Mouse (Mus musculus) embryonic facial prominence, embryonic 13.5 days (tissue): Measurements from ENCODE around the gene Aspg. TPM values are rescaled to one million over a fixed set of nuclear protein-coding genes. Genes with fewer than 3 reads are reported as not detected.

Source experiments
- ATAC-seq: fragments of 200-750 bp; cut with Nextera tagmentation; 2 replicates; pipeline ENCODE4 v1.8.0; 2017; ENCODE audit warnings: low read depth; ENCODE audit not compliant: insufficient number of reproducible peaks, insufficient read depth, low FRiP score, low TSS enrichment
- H3K27ac ChIP-seq: fragments of 300-500 bp; sonication (generic); 2 replicates; pipeline ENCODE4 v1.5.1; 2015; ENCODE audit warnings: moderate library complexity, mild to moderate bottlenecking, inconsistent platforms
- H3K27me3 ChIP-seq: fragments of 300-500 bp; sonication (generic); 2 replicates; pipeline ENCODE4 v1.6.1; 2015; ENCODE audit warnings: mild to moderate bottlenecking, inconsistent platforms
- H3K36me3 ChIP-seq: fragments of 300-500 bp; sonication (generic); 2 replicates; pipeline ENCODE4 v1.6.1; 2015; ENCODE audit warnings: mild to moderate bottlenecking, inconsistent platforms
- H3K4me1 ChIP-seq: fragments of 300-500 bp; sonication (generic); 2 replicates; pipeline ENCODE4 v1.6.1; 2015; ENCODE audit warnings: inconsistent platforms
- H3K4me2 ChIP-seq: fragments of 300-500 bp; sonication (generic); 2 replicates; pipeline ENCODE4 v1.6.1; 2015; ENCODE audit warnings: moderate library complexity, mild to moderate bottlenecking, inconsistent platforms
- H3K4me3 ChIP-seq: fragments of 300-500 bp; sonication (generic); 2 replicates; pipeline ENCODE4 v1.5.1; 2015; ENCODE audit warnings: mild to moderate bottlenecking, inconsistent platforms
- H3K9ac ChIP-seq: fragments of 300-500 bp; sonication (generic); 2 replicates; pipeline ENCODE4 v1.6.1; 2015; ENCODE audit warnings: mild to moderate bottlenecking, inconsistent platforms
- H3K9me3 ChIP-seq: fragments of 300-500 bp; sonication (generic); 2 replicates; pipeline ENCODE4 v1.6.1; 2016; ENCODE audit warnings: inconsistent platforms
- WGBS: fragments of 180-500 bp; shearing (Covaris S2); methylation state at CpG from one replicate; pipeline ENCODE4 v1.1.7; 2015; ENCODE audit warnings: mixed read lengths; 5-methylcytosine and 5-hydroxymethylcytosine counted together
- polyA plus RNA-seq: library from polyadenylated mRNA; unstranded; fragments of >200 nt; fragmentation: Nextera tagmentation; extraction: Ambion mirVana; gene quantifications from 2 replicates; pipeline ENCODE4 v1.2.1, GENCODE M21; 2015

Aspg gene
- polyA plus RNA-seq, 1 experiment from 2014 or later = 0.60 TPM

DNA sequence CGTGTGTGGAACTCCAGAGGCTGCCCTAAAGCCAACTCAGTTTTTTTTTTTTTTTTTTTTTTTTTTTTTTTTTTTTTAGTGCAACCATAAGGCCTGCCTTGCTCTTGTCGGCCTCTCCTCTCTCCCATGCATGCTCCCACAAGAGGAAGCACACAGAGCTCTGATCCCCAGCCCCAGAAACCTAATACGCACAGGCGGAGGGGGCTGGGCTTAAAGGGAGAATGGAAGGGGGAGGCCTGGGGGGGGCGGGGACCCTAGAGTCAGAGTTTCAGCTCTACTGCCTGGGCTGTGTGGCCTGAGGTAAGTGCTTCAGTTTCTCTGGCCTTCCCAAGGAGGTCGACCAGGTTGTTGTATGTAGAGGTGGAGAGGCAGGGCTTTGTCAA is 45.5 kb downstream of the Aspg start:
- H3K4me2 ChIP-seq = peak overlapping the region; percentile 40; the same call in 1 of the 2 replicates
- ATAC-seq = no peak
- WGBS = 17% methylated on average over 6 of the region's 6 CpGs

DNA sequence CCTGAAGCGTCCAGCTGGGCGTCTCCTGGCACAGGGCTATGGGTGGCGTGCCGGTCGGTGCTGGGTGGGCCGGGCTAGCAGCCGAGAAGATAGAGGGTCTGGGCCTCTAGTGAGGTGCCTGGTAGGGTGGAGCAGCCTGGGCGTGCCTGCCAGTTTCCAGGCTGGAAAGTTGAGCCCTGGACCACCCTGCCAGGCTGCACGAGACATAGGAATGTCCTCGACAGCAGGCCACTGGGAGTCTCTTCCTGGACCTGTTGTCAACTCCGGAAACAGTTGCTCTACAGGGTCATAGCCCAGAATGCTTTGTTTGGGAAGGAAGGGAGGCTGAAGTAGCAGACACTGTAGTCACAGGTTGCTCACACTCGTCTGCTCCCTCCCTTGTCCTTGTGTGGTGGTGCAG is 47.1 kb downstream of the Aspg start:
- ATAC-seq = no peak
- H3K27me3 ChIP-seq = no peaks in the 10 kb centered on the region
- no peaks in the 10 kb centered on the region for H3K9me3 ChIP-seq
- H3K4me3 ChIP-seq = no peak overlapping the region
- peaks cover 24% of the 10 kb centered on the region for H3K36me3 ChIP-seq
- peak overlapping the region; percentile 55; the same call in 1 of the 2 replicates for H3K27ac ChIP-seq
- no peak overlapping the region for H3K9ac ChIP-seq
- peaks cover 82% of the 10 kb centered on the region for H3K4me1 ChIP-seq
- 67% methylated on average over 12 of the region's 12 CpGs for WGBS
- no peak overlapping the region for H3K4me2 ChIP-seq

More for the DNA sequence above, 45.5 kb downstream of the Aspg start:
- no peaks in the 10 kb centered on the region for H3K27me3 ChIP-seq
- H3K9me3 ChIP-seq = no peaks in the 10 kb centered on the region
- peaks cover 94% of the 10 kb centered on the region for H3K4me1 ChIP-seq
- H3K36me3 ChIP-seq = peaks cover 9% of the 10 kb centered on the region; the same call in 1 of the 2 replicates
- peak overlapping the region; percentile 55; the same call in 1 of the 2 replicates for H3K9ac ChIP-seq
- H3K4me3 ChIP-seq = no peak overlapping the region
- H3K27ac ChIP-seq = peak overlapping the region; percentile 66; the same call in 1 of the 2 replicates

DNA sequence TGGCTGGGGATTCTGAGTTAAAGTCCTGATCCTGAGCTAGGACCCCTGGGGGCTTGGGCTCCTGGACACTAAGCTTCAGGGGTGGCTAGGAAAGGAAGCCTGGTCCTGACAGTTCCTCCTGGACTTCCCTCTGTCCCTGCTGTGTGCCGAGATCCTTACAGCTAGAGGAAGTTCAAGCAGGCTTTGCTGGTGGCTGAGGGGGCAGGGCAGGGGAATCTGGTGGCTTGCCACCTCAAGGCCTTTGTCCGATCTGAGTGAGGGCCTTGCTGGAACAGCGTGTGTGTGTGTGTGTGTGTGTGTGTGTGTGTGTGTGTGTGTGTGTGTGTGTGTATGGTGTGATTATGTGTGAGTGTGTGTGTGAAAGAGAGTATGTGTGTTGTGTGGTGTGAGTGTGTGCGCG is 48.0 kb downstream of the Aspg start:
- H3K27me3 ChIP-seq = no peaks in the 10 kb centered on the region
- 31% methylated on average over 5 of the region's 5 CpGs for WGBS
- no peak overlapping the region for H3K4me3 ChIP-seq
- no peak overlapping the region for H3K9ac ChIP-seq
- H3K4me2 ChIP-seq = no peak overlapping the region
- peaks cover 74% of the 10 kb centered on the region for H3K4me1 ChIP-seq
- H3K36me3 ChIP-seq = peaks cover 24% of the 10 kb centered on the region
- no peaks in the 10 kb centered on the region for H3K9me3 ChIP-seq
- no peak for ATAC-seq
- H3K27ac ChIP-seq = peak overlapping the region; percentile 44; the same call in 1 of the 2 replicates

DNA sequence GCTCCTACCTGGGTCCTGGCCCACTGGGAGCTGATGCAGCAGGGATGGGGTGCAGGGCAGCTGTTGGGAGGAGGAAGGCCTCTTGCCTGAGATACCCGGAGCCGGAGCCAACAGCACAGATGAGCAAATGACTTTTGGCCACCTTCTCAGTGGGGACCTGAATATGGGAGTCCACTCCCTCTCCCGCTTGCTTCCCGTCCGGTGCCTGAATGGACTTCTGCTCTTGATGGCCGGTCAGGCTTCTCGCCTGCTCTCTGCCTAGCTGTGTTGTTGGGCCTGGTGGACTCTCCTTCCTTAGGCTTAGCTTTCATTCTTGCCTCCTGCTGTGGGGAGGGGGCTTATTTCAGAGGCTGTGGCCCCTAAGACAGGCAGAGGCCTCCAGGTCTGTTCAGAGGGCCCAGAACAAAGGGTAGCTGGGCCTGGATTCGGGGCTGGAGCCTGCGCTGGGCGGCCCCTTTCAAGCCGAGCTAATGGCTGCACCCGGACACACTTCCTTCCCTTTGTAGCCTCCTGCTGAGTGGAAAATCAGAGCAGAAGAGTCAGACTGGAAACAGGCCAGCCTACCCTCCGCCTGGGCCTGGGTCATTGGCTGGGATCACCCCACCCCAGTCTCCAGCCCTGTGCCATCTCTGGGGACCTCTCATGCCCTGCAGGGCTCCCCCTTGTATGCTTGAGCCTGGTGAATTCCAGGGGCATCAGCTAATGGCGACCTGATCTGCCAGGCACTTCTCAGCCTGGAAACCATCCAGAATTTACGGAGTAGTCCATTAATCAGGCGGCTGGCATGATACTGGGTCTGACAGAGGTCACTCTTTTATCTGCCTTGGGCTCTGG is 49.0 kb downstream of the Aspg start:
- Histone ChIP-seq H3K4me3 (no peak overlapping the region), H3K9me3 (no peaks in the 10 kb centered on the region), H3K4me2 (no peak overlapping the region; the same call in 1 of the 2 replicates), H3K27ac (peak overlapping the region; percentile 44; the same call in 1 of the 2 replicates), H3K9ac (peak overlapping the region; percentile 1; the same call in 1 of the 2 replicates), H3K27me3 (no peaks in the 10 kb centered on the region), H3K4me1 (peaks cover 64% of the 10 kb centered on the region), H3K36me3 (peaks cover 30% of the 10 kb centered on the region)
- WGBS = 58% methylated on average over 16 of the region's 16 CpGs
- no peak for ATAC-seq

DNA sequence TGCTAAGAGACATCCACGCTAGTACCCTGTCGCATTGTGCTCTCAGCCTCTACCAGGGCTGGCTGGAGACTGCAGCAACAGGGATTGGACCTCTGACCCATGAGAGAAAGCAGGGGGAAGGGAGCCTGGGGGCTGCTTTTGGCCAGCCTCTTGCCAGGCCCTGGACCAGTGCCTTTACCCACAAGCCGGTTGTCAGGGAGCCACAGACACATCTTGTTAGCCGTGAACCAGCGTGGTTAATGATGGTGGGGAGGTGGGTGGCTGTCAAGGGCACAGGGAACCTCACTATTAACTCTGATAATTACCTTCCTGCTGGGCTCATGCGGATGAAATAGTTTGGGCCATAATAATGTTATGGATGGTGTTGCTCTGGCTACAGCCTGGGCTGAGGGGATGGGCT is 50.3 kb downstream of the Aspg start:
- no peak for ATAC-seq
- no peaks in the 10 kb centered on the region for H3K27me3 ChIP-seq
- H3K4me1 ChIP-seq = peaks cover 50% of the 10 kb centered on the region
- no peak overlapping the region for H3K27ac ChIP-seq
- 71% methylated on average over 6 of the region's 6 CpGs for WGBS
- H3K36me3 ChIP-seq = peaks cover 30% of the 10 kb centered on the region
- 0 out of 2 replicates have a peak overlapping the region, but pooled peaks have one; percentile 16 for H3K9ac ChIP-seq
- H3K4me3 ChIP-seq = no peak overlapping the region
- no peak overlapping the region for H3K4me2 ChIP-seq
- no peaks in the 10 kb centered on the region for H3K9me3 ChIP-seq

DNA sequence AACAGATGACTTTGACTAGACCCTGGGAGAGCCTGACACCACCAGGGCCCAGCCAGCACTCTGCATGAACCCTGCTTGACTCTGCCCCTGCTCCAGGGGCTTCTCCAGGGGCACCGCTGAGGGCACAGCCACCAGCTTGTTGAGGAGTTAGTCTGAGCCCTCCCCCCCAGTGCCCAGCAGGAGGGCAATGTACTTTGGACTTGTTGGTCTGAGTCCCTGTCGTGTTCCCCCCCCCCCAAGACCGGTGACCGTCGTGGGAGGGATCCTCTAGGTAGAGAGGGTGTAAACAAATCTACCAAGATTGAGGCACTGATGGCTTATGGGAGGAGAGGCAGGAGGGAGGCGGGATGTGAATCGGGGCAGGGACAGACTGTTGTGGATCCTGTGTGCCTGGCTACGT is 51.8 kb downstream of the Aspg start:
- Histone ChIP-seq H3K27ac (0 out of 2 replicates have a peak overlapping the region, but pooled peaks have one; percentile 3), H3K9me3 (no peaks in the 10 kb centered on the region), H3K4me2 (no peak overlapping the region), H3K36me3 (peaks cover 24% of the 10 kb centered on the region), H3K4me1 (peaks cover 38% of the 10 kb centered on the region), H3K9ac (no peak overlapping the region), H3K27me3 (no peaks in the 10 kb centered on the region), H3K4me3 (no peak overlapping the region)
- no peak; the same call in 1 of the 2 replicates for ATAC-seq
- WGBS = 68% methylated on average over 8 of the region's 8 CpGs

DNA sequence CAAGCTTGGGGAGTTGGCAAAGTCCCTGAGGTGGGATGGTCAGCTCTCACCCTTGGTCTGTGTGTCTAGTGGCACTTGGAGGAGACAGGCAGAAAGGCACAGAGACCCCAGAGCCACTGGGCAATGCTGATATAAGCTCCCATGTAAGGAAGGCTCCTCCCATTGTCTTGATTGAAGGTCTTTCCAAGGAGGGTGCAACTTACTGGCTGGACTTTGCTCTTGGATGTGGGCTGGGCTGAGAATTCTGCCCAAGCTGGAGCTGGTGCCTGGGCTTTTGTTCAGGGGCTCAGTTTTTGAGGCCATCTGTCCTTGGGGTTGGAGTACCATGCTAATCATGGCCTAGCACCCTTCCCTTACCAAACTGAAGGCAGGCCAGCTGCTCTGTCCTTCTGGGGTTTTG is 52.3 kb downstream of the Aspg start:
- peaks cover 21% of the 10 kb centered on the region for H3K36me3 ChIP-seq
- ATAC-seq = no peak

DNA sequence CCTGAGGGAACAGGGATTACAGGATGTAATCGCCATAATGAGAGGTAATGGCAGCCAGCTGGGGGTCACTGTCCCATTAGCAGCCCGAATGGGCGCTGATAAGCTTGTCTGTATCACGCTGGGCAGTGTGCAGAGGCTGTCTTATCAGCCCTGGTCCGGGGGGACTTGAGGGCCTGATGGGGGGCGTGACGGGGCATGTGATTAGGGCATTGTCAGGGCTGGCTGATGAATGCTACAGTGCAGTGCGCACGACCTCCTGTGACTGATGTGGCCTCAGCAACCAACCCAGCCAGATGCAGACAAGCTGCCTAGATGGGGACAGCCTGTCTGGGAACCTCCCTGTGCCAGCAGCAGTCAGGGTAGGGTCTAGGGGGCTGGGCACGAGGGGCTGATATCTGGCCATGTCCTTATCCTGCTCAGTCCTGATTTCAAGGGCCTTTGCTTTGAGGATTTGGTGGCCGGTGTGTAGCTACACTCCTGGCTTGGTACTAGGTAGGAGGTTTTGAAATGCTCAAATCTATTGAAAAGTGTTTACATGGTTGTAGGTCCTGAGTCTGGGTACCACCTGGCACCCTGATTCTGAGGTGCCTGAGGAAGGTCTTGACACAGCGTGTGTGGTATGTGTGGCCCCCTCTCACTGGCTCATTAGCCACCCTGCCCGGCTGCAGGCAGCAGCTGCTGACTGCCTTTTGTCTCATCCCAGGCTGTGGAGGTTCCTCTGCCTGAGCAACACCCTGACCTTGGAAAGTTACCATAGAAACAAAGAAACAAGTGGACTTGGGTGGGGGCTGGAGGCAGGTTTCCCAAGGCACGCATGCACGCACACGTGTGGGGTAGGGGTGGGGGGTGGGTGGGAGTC is 57.7 kb downstream of the Aspg start:
- ATAC-seq = no peak
- peaks cover 23% of the 10 kb centered on the region; the same call in 1 of the 2 replicates for H3K36me3 ChIP-seq
- H3K9me3 ChIP-seq = no peaks in the 10 kb centered on the region
- H3K4me3 ChIP-seq = no peak overlapping the region
- H3K9ac ChIP-seq = no peak overlapping the region
- H3K4me2 ChIP-seq = no peak overlapping the region
- no peak overlapping the region for H3K27ac ChIP-seq
- H3K27me3 ChIP-seq = no peaks in the 10 kb centered on the region
- 33% methylated on average over 16 of the region's 16 CpGs for WGBS
- H3K4me1 ChIP-seq = peaks cover 28% of the 10 kb centered on the region

More for the DNA sequence above, 52.3 kb downstream of the Aspg start:
- Histone ChIP-seq H3K27me3 (no peaks in the 10 kb centered on the region), H3K4me2 (no peak overlapping the region), H3K4me1 (peaks cover 37% of the 10 kb centered on the region), H3K27ac (no peak overlapping the region), H3K9ac (no peak overlapping the region), H3K4me3 (no peak overlapping the region), H3K9me3 (no peaks in the 10 kb centered on the region)

DNA sequence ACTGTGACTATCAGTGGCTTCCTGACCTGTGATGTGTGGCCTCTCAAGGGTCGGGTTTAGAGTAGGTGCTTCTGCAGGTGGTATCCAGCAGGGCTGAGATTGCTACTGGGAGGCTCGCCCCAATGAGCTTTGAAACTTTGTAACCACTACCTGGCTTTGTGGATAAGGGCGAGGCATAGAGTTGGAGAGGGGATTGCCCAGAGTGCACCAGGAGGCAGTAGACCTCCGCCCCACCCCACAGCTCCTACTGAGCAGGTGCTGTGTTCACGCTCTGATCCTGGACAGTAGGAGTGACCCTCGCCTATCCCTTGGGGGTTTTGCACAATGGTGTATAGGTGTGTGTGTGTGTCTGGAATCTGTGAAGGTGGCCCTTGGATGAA is 58.4 kb downstream of the Aspg start:
- Histone ChIP-seq H3K4me3 (no peak overlapping the region), H3K27ac (no peak overlapping the region), H3K4me1 (peaks cover 34% of the 10 kb centered on the region), H3K36me3 (peaks cover 22% of the 10 kb centered on the region; the same call in 1 of the 2 replicates), H3K4me2 (no peak overlapping the region), H3K9me3 (no peaks in the 10 kb centered on the region), H3K27me3 (no peaks in the 10 kb centered on the region), H3K9ac (no peak overlapping the region)
- ATAC-seq = no peak
- 70% methylated on average over 6 of the region's 6 CpGs for WGBS

DNA sequence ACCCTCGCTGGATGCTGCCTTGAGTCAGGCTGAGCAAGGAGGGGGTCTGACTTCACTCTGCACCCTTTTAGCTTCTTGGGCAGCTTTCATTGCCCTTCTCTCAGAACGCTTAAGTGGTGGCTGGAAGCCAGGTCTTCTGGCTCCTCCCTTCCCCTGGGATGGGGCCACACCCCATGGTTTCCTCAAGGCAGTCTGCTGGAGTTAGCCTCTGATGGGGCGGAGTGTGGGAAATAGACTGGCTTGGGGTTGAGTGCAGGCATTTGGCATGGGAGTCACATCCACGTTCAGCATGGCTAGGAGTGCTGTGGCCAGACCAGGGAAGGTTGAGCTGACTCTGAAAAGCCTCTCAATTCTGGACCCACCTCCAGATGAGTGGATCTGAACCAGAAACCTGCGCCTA is 62.8 kb downstream of the Aspg start:
- H3K36me3 ChIP-seq = peaks cover 41% of the 10 kb centered on the region
- ATAC-seq = no peak
- 65% methylated on average over 5 of the region's 5 CpGs for WGBS
- H3K4me3 ChIP-seq = no peak overlapping the region
- H3K27me3 ChIP-seq = no peaks in the 10 kb centered on the region
- H3K27ac ChIP-seq = peak overlapping the region; percentile 12; the same call in 1 of the 2 replicates
- peaks cover 48% of the 10 kb centered on the region for H3K4me1 ChIP-seq
- no peak overlapping the region for H3K4me2 ChIP-seq
- no peaks in the 10 kb centered on the region for H3K9me3 ChIP-seq
- H3K9ac ChIP-seq = no peak overlapping the region

DNA sequence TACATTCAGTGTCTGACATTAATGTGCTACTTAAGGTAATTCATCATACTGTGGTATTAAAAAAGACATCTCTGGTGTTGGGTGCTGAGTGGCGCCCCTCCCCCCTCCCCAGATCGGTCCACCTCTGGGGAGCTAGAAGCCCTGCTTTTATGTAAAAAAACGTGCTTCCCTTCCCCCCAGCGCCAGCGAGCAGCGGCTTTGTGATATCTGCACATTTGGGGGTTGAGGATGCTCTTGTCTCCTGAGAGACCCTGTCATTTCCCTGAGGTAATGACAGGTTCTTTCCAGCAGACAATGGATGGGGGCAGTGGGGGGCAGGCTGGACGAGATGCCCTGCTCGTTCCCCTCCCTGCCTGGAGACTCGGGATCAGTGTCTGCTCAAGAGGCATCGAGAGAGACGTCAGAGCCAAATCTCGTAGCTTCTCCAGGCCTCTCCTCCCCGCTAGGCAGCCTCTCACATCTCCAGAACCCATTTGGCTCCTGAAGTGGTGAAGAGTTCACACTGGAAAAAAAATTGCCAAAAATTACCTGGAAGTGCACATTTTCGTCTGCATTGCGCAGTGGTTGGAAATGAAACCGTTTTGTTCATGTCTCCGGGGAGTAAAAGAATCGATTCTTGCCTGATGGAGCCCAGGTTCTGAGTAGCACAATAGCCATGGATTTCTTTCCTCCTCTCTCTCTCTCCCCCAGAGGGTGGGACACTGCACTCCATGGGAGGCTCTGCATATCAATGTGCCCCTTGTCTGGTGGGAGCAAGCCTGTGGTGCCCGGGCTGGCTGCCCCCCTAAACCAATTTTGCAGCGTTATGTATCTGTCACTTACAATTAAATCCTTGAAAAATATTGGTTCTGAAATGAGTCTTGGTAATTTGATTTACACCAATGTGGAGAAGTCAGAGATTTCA is 64.4 kb downstream of the Aspg start:
- Histone ChIP-seq H3K4me1 (peaks cover 46% of the 10 kb centered on the region), H3K36me3 (peaks cover 53% of the 10 kb centered on the region), H3K9ac (no peak overlapping the region), H3K27ac (no peak overlapping the region), H3K4me2 (no peak overlapping the region), H3K4me3 (no peak overlapping the region), H3K9me3 (no peaks in the 10 kb centered on the region), H3K27me3 (no peaks in the 10 kb centered on the region)
- ATAC-seq = no peak
- WGBS = 32% methylated on average over 20 of the region's 20 CpGs
